Mouse (Mus musculus) forebrain, embryonic 11.5 days (tissue): ENCODE results near the gene Fancl. TPM values are rescaled to one million over a fixed set of nuclear protein-coding genes. Genes with fewer than 3 reads are reported as not detected.

Experiments used
- ATAC-seq: fragments of 200-750 bp; cut with Nextera tagmentation; replicated peaks from 2 replicates; pipeline ENCODE4 v1.8.0; 2017; ENCODE audit warnings: moderate TSS enrichment; ENCODE audit not compliant: low FRiP score
- DNase-seq: peaks from one replicate; pipeline ENCODE4 v3.0.0-alpha.2; 2017; ENCODE audit warnings: low spot score
- H3K27ac ChIP-seq: fragments of 300-500 bp; sonication (generic); 2 replicates; pipeline ENCODE4 v1.5.1; 2014; ENCODE audit warnings: low read depth, low read length
- H3K27me3 ChIP-seq: fragments of 300-500 bp; sonication (generic); 2 replicates; pipeline ENCODE4 v1.6.1; 2014; ENCODE audit warnings: mild to moderate bottlenecking, low read length, mixed read lengths; ENCODE audit not compliant: control insufficient read depth, insufficient read depth
- H3K36me3 ChIP-seq: fragments of 300-500 bp; sonication (generic); 2 replicates; pipeline ENCODE4 v1.6.1; 2014; ENCODE audit warnings: mild to moderate bottlenecking, low read length, moderate library complexity, mixed read lengths; ENCODE audit not compliant: control insufficient read depth, insufficient read depth
- H3K4me1 ChIP-seq: fragments of 300-500 bp; sonication (generic); replicated peaks from 2 replicates; pipeline ENCODE4 v1.6.1; 2014; ENCODE audit warnings: low read length, mixed read lengths; ENCODE audit not compliant: control insufficient read depth, insufficient read depth
- H3K4me2 ChIP-seq: fragments of 300-500 bp; sonication (generic); 2 replicates; pipeline ENCODE4 v1.6.1; 2014; ENCODE audit warnings: low read depth, mild to moderate bottlenecking, low read length, moderate library complexity, mixed read lengths; ENCODE audit not compliant: severe bottlenecking
- H3K4me3 ChIP-seq: fragments of 300-500 bp; sonication (generic); 2 replicates; pipeline ENCODE4 v1.5.1; 2014; ENCODE audit warnings: low read depth, low read length
- H3K9ac ChIP-seq: fragments of 300-500 bp; sonication (generic); 2 replicates; pipeline ENCODE4 v1.6.1; 2014; ENCODE audit warnings: low read length
- H3K9me3 ChIP-seq: fragments of 300-500 bp; sonication (generic); 2 replicates; pipeline ENCODE4 v1.6.1; 2016; ENCODE audit warnings: low read length, mixed read lengths; ENCODE audit not compliant: control insufficient read depth
- WGBS: fragments of 180-500 bp; shearing (Covaris S2); extraction: QIAGEN DNeasy Blood & Tissue Kit; methylation state at CpG from one replicate; pipeline ENCODE4 v1.1.7; 2014; 5-methylcytosine and 5-hydroxymethylcytosine counted together
- polyA plus RNA-seq: library from polyadenylated mRNA; unstranded; fragments of >200 nt; fragmentation: Nextera tagmentation; extraction: Ambion mirVana; gene quantifications from 2 replicates; pipeline ENCODE4 v1.2.1, GENCODE M21; 2014

Fancl gene
- polyA plus RNA-seq, 1 experiment from 2014 or later: 33.9 TPM

DNA sequence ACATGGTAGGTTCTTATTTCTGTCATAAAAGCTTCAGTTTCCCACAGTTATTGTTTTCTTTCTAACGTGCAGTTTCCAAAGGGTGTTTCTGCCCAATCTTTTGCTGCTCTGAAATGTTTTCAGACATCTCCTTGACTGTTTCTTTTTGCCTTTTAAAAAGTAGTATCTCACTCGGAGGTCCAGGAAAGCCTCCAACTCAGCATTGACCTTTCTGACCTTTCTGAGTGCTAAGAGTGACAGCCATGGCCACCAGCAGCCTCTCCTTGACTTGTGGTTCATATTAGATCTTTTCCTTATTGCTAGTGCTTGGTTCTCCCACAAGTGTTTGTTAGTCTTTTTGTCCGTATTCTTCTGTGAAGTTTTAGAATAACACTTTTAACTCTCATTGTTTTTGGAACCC, 9.6 kb downstream of the Fancl start:
- Histone ChIP-seq H3K36me3 (no peaks in the 10 kb centered on the region), H3K9ac (no peak overlapping the region), H3K27me3 (no peaks in the 10 kb centered on the region), H3K4me1 (no peaks in the 10 kb centered on the region), H3K4me2 (no peak overlapping the region), H3K9me3 (no peaks in the 10 kb centered on the region), H3K27ac (no peak overlapping the region), H3K4me3 (no peak overlapping the region)
- no peak for ATAC-seq
- DNase-seq: no peak
- WGBS: 61% methylated on average over 3 of the region's 3 CpGs

GRCm38 (mm10) chr11:26412972-26413371, 27.0 kb downstream of the Fancl start:
- H3K4me3 ChIP-seq: no peak overlapping the region
- H3K4me2 ChIP-seq: no peak overlapping the region
- no peaks in the 10 kb centered on the region for H3K36me3 ChIP-seq
- DNase-seq: no peak
- no peak overlapping the region for H3K9ac ChIP-seq
- H3K4me1 ChIP-seq: no peaks in the 10 kb centered on the region
- WGBS: 97% methylated on average over 3 of the region's 3 CpGs
- ATAC-seq: no peak
- H3K9me3 ChIP-seq: no peaks in the 10 kb centered on the region
- no peak overlapping the region for H3K27ac ChIP-seq
- no peaks in the 10 kb centered on the region for H3K27me3 ChIP-seq

- ATAC-seq (no peak), DNase-seq (no peak)
- H3K4me1 ChIP-seq: no peaks in the 10 kb centered on the region
- no peaks in the 10 kb centered on the region for H3K9me3 ChIP-seq
- 90% methylated on average over 2 of the region's 2 CpGs for WGBS
- H3K36me3 ChIP-seq: no peaks in the 10 kb centered on the region
- no peak overlapping the region for H3K4me3 ChIP-seq
- no peaks in the 10 kb centered on the region for H3K27me3 ChIP-seq
- no peak overlapping the region for H3K27ac ChIP-seq
- no peak overlapping the region for H3K4me2 ChIP-seq
- no peak overlapping the region for H3K9ac ChIP-seq
Measured at GRCm38 (mm10) chr11:26421472-26421871, 35.5 kb downstream of the Fancl start.

GRCm38 (mm10) chr11:26434229-26434628, 48.3 kb downstream of the Fancl start:
- no peak for ATAC-seq
- Histone ChIP-seq H3K9ac (no peak overlapping the region), H3K4me3 (no peak overlapping the region), H3K4me2 (no peak overlapping the region), H3K36me3 (no peaks in the 10 kb centered on the region), H3K9me3 (no peaks in the 10 kb centered on the region), H3K4me1 (no peaks in the 10 kb centered on the region), H3K27me3 (no peaks in the 10 kb centered on the region), H3K27ac (no peak overlapping the region)
- DNase-seq: no peak

GRCm38 (mm10) chr11:26437818-26438217, 51.9 kb downstream of the Fancl start:
- Histone ChIP-seq H3K4me3 (no peak overlapping the region), H3K9ac (no peak overlapping the region), H3K27ac (no peak overlapping the region), H3K36me3 (no peaks in the 10 kb centered on the region), H3K27me3 (no peaks in the 10 kb centered on the region), H3K4me2 (no peak overlapping the region), H3K9me3 (no peaks in the 10 kb centered on the region), H3K4me1 (no peaks in the 10 kb centered on the region)
- no peak for DNase-seq
- 0 out of 2 replicates have a peak, but pooled peaks have one; percentile 36 for ATAC-seq
- WGBS: 83% methylated on average over 13 of the region's 13 CpGs

- Histone ChIP-seq H3K4me3 (no peak overlapping the region), H3K27ac (no peak overlapping the region), H3K9ac (no peak overlapping the region), H3K27me3 (no peaks in the 10 kb centered on the region), H3K9me3 (no peaks in the 10 kb centered on the region), H3K36me3 (no peaks in the 10 kb centered on the region), H3K4me2 (no peak overlapping the region), H3K4me1 (no peaks in the 10 kb centered on the region)
- 68% methylated on average over 1 of the region's 1 CpGs for WGBS
- ATAC-seq: no peak
- DNase-seq: no peak
Measured at GRCm38 (mm10) chr11:26441121-26441520, 55.2 kb downstream of the Fancl start.

DNA sequence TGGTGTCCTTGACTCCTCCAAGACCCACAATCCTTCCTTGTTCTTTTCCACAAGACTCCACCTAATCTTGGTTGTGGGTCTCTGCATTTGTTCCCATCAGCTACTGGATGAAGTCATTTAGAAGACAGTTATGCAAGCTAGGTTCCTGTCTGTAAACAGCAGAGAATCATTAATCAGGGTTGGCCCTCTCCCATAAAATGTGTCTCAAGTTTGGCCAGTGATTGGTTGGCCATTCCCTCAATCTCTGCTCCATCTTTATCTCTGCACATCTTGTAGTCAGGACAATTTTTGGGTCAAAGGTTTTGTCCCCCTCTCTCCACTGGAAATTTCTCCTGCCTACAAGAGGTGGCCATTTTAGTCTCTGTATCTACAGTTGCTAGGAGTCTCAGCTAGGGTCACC, 58.4 kb downstream of the Fancl start:
- Histone ChIP-seq H3K27ac (no peak overlapping the region), H3K4me2 (no peak overlapping the region), H3K36me3 (no peaks in the 10 kb centered on the region), H3K4me1 (no peaks in the 10 kb centered on the region), H3K4me3 (no peak overlapping the region), H3K9ac (no peak overlapping the region), H3K27me3 (no peaks in the 10 kb centered on the region), H3K9me3 (no peaks in the 10 kb centered on the region)
- no peak for ATAC-seq
- DNase-seq: no peak

DNA sequence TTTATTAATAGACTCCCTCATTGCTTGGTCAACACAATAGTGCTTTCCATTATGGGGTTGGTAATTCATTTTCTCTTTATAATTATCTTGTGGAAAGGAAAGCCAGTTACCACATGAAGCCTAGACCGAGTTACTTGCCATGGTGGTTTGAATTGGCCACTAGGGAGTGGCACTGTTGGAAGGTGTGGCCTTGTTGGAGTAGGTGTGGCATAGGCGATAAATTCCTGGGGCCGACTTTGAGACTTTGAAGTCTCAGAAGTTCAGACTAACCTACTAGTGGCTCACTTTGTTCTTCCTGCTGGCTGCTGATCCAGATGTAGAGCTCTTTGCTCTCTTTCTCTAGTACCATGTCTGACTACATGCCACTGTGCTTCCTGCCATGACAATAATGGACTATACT, 63.9 kb downstream of the Fancl start:
- no peak overlapping the region for H3K4me2 ChIP-seq
- no peak overlapping the region for H3K27ac ChIP-seq
- H3K9me3 ChIP-seq: no peaks in the 10 kb centered on the region
- no peak for ATAC-seq
- 91% methylated on average over 3 of the region's 3 CpGs for WGBS
- no peak overlapping the region for H3K4me3 ChIP-seq
- H3K4me1 ChIP-seq: no peaks in the 10 kb centered on the region
- DNase-seq: no peak
- no peaks in the 10 kb centered on the region for H3K36me3 ChIP-seq
- no peak overlapping the region for H3K9ac ChIP-seq
- H3K27me3 ChIP-seq: no peaks in the 10 kb centered on the region

- 95% methylated on average over 1 of the region's 1 CpGs for WGBS
- Histone ChIP-seq H3K27ac (no peak overlapping the region), H3K4me1 (no peaks in the 10 kb centered on the region), H3K9ac (no peak overlapping the region), H3K4me3 (no peak overlapping the region), H3K4me2 (no peak overlapping the region), H3K27me3 (no peaks in the 10 kb centered on the region), H3K36me3 (no peaks in the 10 kb centered on the region), H3K9me3 (no peaks in the 10 kb centered on the region)
- ATAC-seq (no peak), DNase-seq (no peak)
Measured at GRCm38 (mm10) chr11:26450636-26451035, 64.7 kb downstream of the Fancl start.
